Mouse (Mus musculus) hindbrain, postnatal 0 days (tissue): ENCODE results near the gene Rtca. TPM values are rescaled to one million over a fixed set of nuclear protein-coding genes. Genes with fewer than 3 reads are reported as not detected.

ENCODE experiments used
- ATAC-seq: fragments of 200-750 bp; cut with Nextera tagmentation; 2 replicates; pipeline ENCODE4 v1.8.0; 2017; ENCODE audit warnings: mild to moderate bottlenecking, moderate TSS enrichment, moderate library complexity
- DNase-seq: peaks from one replicate; pipeline ENCODE4 v3.0.0-alpha.2; 2015; ENCODE audit warnings: low spot score
- H3K27ac ChIP-seq: fragments of 300-500 bp; sonication (generic); 2 replicates; pipeline ENCODE4 v1.5.1; 2014; ENCODE audit warnings: mild to moderate bottlenecking
- H3K27me3 ChIP-seq: fragments of 300-500 bp; sonication (generic); 2 replicates; pipeline ENCODE4 v1.6.1; 2014; ENCODE audit warnings: low read length, mixed read lengths; ENCODE audit not compliant: insufficient read depth
- H3K36me3 ChIP-seq: fragments of 300-500 bp; sonication (generic); 2 replicates; pipeline ENCODE4 v1.6.1; 2014; ENCODE audit warnings: low read length, mixed read lengths; ENCODE audit not compliant: insufficient read depth
- H3K4me1 ChIP-seq: fragments of 300-500 bp; sonication (generic); 2 replicates; pipeline ENCODE4 v1.6.1; 2014; ENCODE audit warnings: antibody characterized with exemption, low read length, mixed read lengths; ENCODE audit not compliant: insufficient read depth
- H3K4me2 ChIP-seq: fragments of 300-500 bp; sonication (generic); 2 replicates; pipeline ENCODE4 v1.6.1; 2014; ENCODE audit warnings: low read depth, mild to moderate bottlenecking, low read length, moderate library complexity, mixed read lengths
- H3K4me3 ChIP-seq: fragments of 300-500 bp; sonication (generic); 2 replicates; pipeline ENCODE4 v1.5.1; 2014; ENCODE audit warnings: low read length
- H3K9ac ChIP-seq: fragments of 300-500 bp; sonication (generic); replicated peaks from 2 replicates; pipeline ENCODE4 v1.6.1; 2014; ENCODE audit warnings: mild to moderate bottlenecking, low read length, moderate library complexity, mixed read lengths
- H3K9me3 ChIP-seq: fragments of 300-500 bp; sonication (generic); 2 replicates; pipeline ENCODE4 v1.6.1; 2016; ENCODE audit warnings: low read length, mixed read lengths
- CTCF ChIP-seq: IDR thresholded peaks from 2 replicates; pipeline ENCODE4 v1.5.1; 2016; ENCODE audit warnings: antibody characterized with exemption, control low read depth, low read depth
- WGBS: fragments of 180-500 bp; shearing (Covaris S2); extraction: QIAGEN DNeasy Blood & Tissue Kit; methylation state at CpG from one replicate; pipeline ENCODE4 v1.1.7; 2014; 5-methylcytosine and 5-hydroxymethylcytosine counted together
- polyA plus RNA-seq: library from polyadenylated mRNA; unstranded; fragments of >200 nt; fragmentation: Nextera tagmentation; extraction: Ambion mirVana; gene quantifications from 2 replicates; pipeline ENCODE4 v1.2.1, GENCODE M21; 2015
- total RNA-seq: library from RNA; depleted of rRNA; stranded (reverse); fragments of >200 nt; gene quantifications from 2 replicates; pipeline ENCODE4 v1.2.3, GENCODE M21; 2014

The Rtca gene
- total and polyA plus RNA-seq, 2 experiments from 2014 or later: 77.8 to 132 TPM

GRCm38 (mm10) chr3:116493658-116494057 is 14.3 kb downstream of the Rtca start:
- 53% methylated on average over 5 of the region's 5 CpGs for WGBS
- Histone ChIP-seq H3K9ac (no peak overlapping the region), H3K27me3 (no peaks in the 10 kb centered on the region), H3K4me3 (no peak overlapping the region), H3K4me2 (no peak overlapping the region), H3K27ac (no peak overlapping the region), H3K9me3 (no peaks in the 10 kb centered on the region), H3K36me3 (peaks cover 74% of the 10 kb centered on the region), H3K4me1 (no peaks in the 10 kb centered on the region)
- ATAC-seq (no peak), DNase-seq (no peak)
- no peak for TF ChIP-seq CTCF

GRCm38 (mm10) chr3:116491923-116492454 is 16.0 kb downstream of the Rtca start:
- DNase-seq (no peak), ATAC-seq (no peak)
- Histone ChIP-seq H3K27ac (no peak overlapping the region), H3K4me1 (no peaks in the 10 kb centered on the region), H3K9me3 (no peaks in the 10 kb centered on the region), H3K9ac (no peak overlapping the region), H3K4me3 (no peak overlapping the region), H3K4me2 (no peak overlapping the region), H3K27me3 (no peaks in the 10 kb centered on the region), H3K36me3 (peaks cover 72% of the 10 kb centered on the region)
- WGBS: 92% methylated on average over 1 of the region's 1 CpGs
- TF ChIP-seq CTCF: no peak

GRCm38 (mm10) chr3:116490920-116491319 is 17.1 kb downstream of the Rtca start:
- WGBS: 96% methylated on average over 5 of the region's 5 CpGs
- no peak for DNase-seq
- Histone ChIP-seq H3K27ac (no peak overlapping the region), H3K4me2 (no peak overlapping the region), H3K27me3 (no peaks in the 10 kb centered on the region), H3K9ac (no peak overlapping the region), H3K4me1 (no peaks in the 10 kb centered on the region), H3K36me3 (peaks cover 66% of the 10 kb centered on the region), H3K4me3 (no peak overlapping the region), H3K9me3 (no peaks in the 10 kb centered on the region)
- no peak for TF ChIP-seq CTCF
- no peak for ATAC-seq

GRCm38 (mm10) chr3:116483271-116483670 is 24.7 kb downstream of the Rtca start:
- Histone ChIP-seq H3K4me3 (no peak overlapping the region), H3K9me3 (no peaks in the 10 kb centered on the region), H3K27me3 (no peaks in the 10 kb centered on the region), H3K4me1 (no peaks in the 10 kb centered on the region), H3K4me2 (no peak overlapping the region), H3K27ac (no peak overlapping the region), H3K36me3 (peaks cover 9% of the 10 kb centered on the region; the same call in 1 of the 2 replicates), H3K9ac (no peak overlapping the region)
- no peak for ATAC-seq
- no peak for DNase-seq
- TF ChIP-seq CTCF: no peak
- WGBS: 90% methylated on average over 4 of the region's 4 CpGs

- Histone ChIP-seq H3K27ac (no peak overlapping the region), H3K4me2 (no peak overlapping the region), H3K4me1 (no peaks in the 10 kb centered on the region), H3K27me3 (no peaks in the 10 kb centered on the region), H3K9me3 (no peaks in the 10 kb centered on the region), H3K9ac (no peak overlapping the region), H3K36me3 (peaks cover 5% of the 10 kb centered on the region; the same call in 1 of the 2 replicates), H3K4me3 (no peak overlapping the region)
- WGBS: 85% methylated on average over 3 of the region's 3 CpGs
- no peak for TF ChIP-seq CTCF
- DNase-seq (no peak), ATAC-seq (no peak)
Measured at GRCm38 (mm10) chr3:116482724-116483123, 25.3 kb downstream of the Rtca start.

- H3K36me3 ChIP-seq: no peaks in the 10 kb centered on the region
- no peak overlapping the region for H3K4me2 ChIP-seq
- H3K4me1 ChIP-seq: no peaks in the 10 kb centered on the region
- no peak overlapping the region for H3K9ac ChIP-seq
- no peaks in the 10 kb centered on the region for H3K27me3 ChIP-seq
- no peak overlapping the region for H3K4me3 ChIP-seq
- H3K27ac ChIP-seq: no peak overlapping the region
- no peaks in the 10 kb centered on the region for H3K9me3 ChIP-seq
- no peak for TF ChIP-seq CTCF
- DNase-seq: no peak
- peak; percentile 45; the same call in 1 of the 2 replicates for ATAC-seq
- 59% methylated on average over 5 of the region's 5 CpGs for WGBS
Measured at GRCm38 (mm10) chr3:116480937-116481336, 27.1 kb downstream of the Rtca start.

GRCm38 (mm10) chr3:116480119-116480518 is 27.9 kb downstream of the Rtca start:
- Histone ChIP-seq H3K9me3 (no peaks in the 10 kb centered on the region), H3K4me3 (no peak overlapping the region), H3K4me1 (no peaks in the 10 kb centered on the region), H3K27me3 (no peaks in the 10 kb centered on the region), H3K9ac (no peak overlapping the region), H3K36me3 (no peaks in the 10 kb centered on the region), H3K27ac (no peak overlapping the region), H3K4me2 (no peak overlapping the region)
- DNase-seq (peak; percentile 23), ATAC-seq (peak; percentile 63)
- WGBS: 26% methylated on average over 2 of the region's 2 CpGs
- TF ChIP-seq CTCF: no peak
